Mouse (Mus musculus): ENCODE results near the gene Mapk8ip2.

DNA sequence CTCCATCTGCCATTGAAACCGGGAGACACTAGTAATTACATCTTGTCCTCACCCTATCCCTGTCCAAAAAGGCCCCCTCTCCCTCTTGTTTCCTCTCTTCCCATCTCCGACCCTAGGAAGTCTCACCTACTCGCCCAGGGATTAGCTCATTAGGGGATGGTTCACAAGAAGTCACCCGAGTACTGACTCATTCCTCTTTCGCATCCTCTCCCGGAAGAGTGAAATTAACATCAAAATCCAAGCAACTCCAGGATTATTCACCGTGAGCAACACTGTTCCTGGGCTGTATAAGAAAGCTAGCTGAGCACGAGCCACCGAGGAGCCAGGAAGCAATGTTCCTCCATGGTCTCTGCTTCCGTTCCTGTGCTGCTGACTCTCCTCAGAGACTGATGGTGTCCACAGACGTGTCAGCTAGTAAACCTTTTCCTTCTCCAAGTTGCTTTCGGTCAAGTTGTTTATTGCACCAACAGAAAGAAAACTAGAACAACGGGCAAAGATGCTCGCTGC is 35.0 kb downstream of the Mapk8ip2 start:
- no peak for TF ChIP-seq POLR2A (IDR thresholded peaks at IDR 0.05; ENCODE audit: control insufficient read depth, low read depth, low read length)
- no peak for TF ChIP-seq CTCF (IDR thresholded peaks at IDR 0.05; ENCODE audit: control insufficient read depth, insufficient read depth, insufficient replicate concordance, low read depth, low read length)

All from testis, adult 2 months (tissue).